Mouse (Mus musculus) forebrain, embryonic 13.5 days (tissue): ENCODE measurements around the gene Lrp1. TPM values are rescaled to one million over a fixed set of nuclear protein-coding genes. Genes with fewer than 3 reads are reported as not detected.

Source experiments
- ATAC-seq: fragments of 200-750 bp; cut with Nextera tagmentation; 2 replicates; pipeline ENCODE4 v1.8.0; 2017
- H3K27ac ChIP-seq: fragments of 300-500 bp; sonication (generic); 2 replicates; pipeline ENCODE4 v1.5.1; 2015; ENCODE audit warnings: inconsistent platforms, mild to moderate bottlenecking, moderate library complexity
- H3K27me3 ChIP-seq: fragments of 300-500 bp; sonication (generic); 2 replicates; pipeline ENCODE4 v1.6.1; 2015; ENCODE audit warnings: mild to moderate bottlenecking, inconsistent platforms
- H3K36me3 ChIP-seq: fragments of 300-500 bp; sonication (generic); 2 replicates; pipeline ENCODE4 v1.6.1; 2015; ENCODE audit warnings: mild to moderate bottlenecking, inconsistent platforms; ENCODE audit not compliant: poor library complexity, severe bottlenecking
- H3K4me1 ChIP-seq: fragments of 300-500 bp; sonication (generic); 2 replicates; pipeline ENCODE4 v1.6.1; 2015; ENCODE audit warnings: inconsistent platforms
- H3K4me2 ChIP-seq: fragments of 300-500 bp; sonication (generic); 2 replicates; pipeline ENCODE4 v1.6.1; 2015; ENCODE audit warnings: inconsistent platforms, mild to moderate bottlenecking, moderate library complexity
- H3K4me3 ChIP-seq: fragments of 300-500 bp; sonication (generic); 2 replicates; pipeline ENCODE4 v1.5.1; 2015; ENCODE audit warnings: mild to moderate bottlenecking, inconsistent platforms
- H3K9ac ChIP-seq: fragments of 300-500 bp; sonication (generic); 2 replicates; pipeline ENCODE4 v1.6.1; 2015; ENCODE audit warnings: mild to moderate bottlenecking, inconsistent platforms
- H3K9me3 ChIP-seq: fragments of 300-500 bp; sonication (generic); replicated peaks from 2 replicates; pipeline ENCODE4 v1.6.1; 2016; ENCODE audit warnings: inconsistent platforms
- WGBS: fragments of 180-500 bp; shearing (Covaris S2); methylation state at CpG from one replicate; pipeline ENCODE4 v1.1.7; 2015; 5-methylcytosine and 5-hydroxymethylcytosine counted together
- polyA plus RNA-seq: library from polyadenylated mRNA; unstranded; fragments of >200 nt; fragmentation: Nextera tagmentation; extraction: Ambion mirVana; gene quantifications from 2 replicates; pipeline ENCODE4 v1.2.1, GENCODE M21; 2015

Gene Lrp1
- 65.1 and 74.7 TPM in 2 replicates for polyA plus RNA-seq

DNA sequence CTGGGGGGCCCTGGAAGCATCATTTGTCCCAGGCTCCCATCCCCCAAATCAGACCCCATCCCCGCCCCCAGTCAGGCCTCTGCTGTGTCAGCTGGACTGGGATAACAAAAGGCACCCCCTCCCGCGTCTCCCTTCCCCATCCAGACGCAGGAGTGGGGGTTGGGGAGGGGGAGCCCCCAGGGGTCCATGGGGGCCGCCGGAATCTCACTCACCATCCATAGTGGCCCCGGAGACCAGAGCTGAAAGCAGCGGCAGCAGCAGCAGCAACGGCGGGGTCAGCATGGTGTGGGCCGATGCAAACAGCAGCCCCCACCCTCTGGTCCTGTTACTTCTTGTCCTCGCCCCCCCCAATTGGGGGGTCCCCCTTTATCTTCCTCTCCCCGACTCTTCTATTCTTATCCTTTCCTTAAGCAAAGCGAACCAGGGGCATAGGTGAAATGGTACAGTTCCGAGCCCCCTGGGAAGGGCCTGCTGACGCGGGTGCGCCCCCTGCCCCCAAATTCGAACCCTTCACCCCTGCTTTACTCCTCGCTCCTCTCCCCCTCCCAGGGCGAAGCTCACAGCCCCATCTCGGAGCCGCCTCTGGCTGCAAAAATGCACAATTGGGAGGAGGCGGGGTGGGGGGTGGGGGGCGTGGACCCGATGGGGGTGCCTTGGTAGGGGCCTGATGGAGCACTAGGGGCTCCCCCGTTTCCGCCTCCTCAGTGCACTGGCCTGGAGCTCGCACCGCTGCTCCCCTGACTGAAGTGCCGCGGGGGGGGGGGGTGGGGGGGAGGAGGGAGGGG is at the start of gene Lrp1:
Gene Lrp1, minus strand, starts transcription at position 743 of the 785 bp plus-strand sequence.
- H3K9ac ChIP-seq = peak within 1 kb of the TSS; percentile 95
- H3K9me3 ChIP-seq = no peaks in the 10 kb centered on the region
- H3K27ac ChIP-seq = peak within 1 kb of the TSS; percentile 92
- H3K4me2 ChIP-seq = peak within 1 kb of the TSS; percentile 88
- H3K27me3 ChIP-seq = no peaks in the 10 kb centered on the region
- ATAC-seq = peak; percentile 81
- H3K36me3 ChIP-seq = peaks cover 4% of the 10 kb centered on the region; the same call in 1 of the 2 replicates
- peak within 1 kb of the TSS; percentile 88 for H3K4me3 ChIP-seq
- peaks cover 53% of the 10 kb centered on the region for H3K4me1 ChIP-seq
- under 1% methylated on average over 26 of the region's 32 CpGs for WGBS

DNA sequence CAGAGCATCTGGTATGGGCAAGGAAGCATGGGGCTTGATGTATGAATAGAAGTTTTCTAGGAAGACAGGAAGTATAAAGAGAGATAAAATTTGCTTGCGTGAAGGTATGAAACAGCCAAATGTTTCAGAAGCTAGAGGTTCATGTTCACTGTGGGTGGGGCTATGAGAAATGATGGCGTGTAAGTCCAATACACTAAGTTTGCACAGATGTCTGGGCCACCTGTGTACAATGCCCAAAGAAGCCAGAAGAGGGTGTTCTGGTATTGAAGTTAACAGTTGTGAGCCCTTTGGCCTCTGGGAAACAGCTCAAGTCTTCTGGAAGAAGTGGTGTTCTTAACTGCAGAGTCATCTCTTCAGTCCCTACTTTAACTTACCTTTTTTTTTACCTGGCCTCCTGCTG is 49.2 kb upstream of the Lrp1 start:
- Histone ChIP-seq H3K27me3 (peaks cover 30% of the 10 kb centered on the region), H3K36me3 (no peaks in the 10 kb centered on the region), H3K4me2 (no peak overlapping the region), H3K4me1 (peaks cover 39% of the 10 kb centered on the region), H3K9me3 (no peaks in the 10 kb centered on the region; the same call in 1 of the 2 replicates), H3K27ac (no peak overlapping the region), H3K4me3 (no peak overlapping the region), H3K9ac (no peak overlapping the region)
- no peak for ATAC-seq
- WGBS = 91% methylated on average over 2 of the region's 2 CpGs

DNA sequence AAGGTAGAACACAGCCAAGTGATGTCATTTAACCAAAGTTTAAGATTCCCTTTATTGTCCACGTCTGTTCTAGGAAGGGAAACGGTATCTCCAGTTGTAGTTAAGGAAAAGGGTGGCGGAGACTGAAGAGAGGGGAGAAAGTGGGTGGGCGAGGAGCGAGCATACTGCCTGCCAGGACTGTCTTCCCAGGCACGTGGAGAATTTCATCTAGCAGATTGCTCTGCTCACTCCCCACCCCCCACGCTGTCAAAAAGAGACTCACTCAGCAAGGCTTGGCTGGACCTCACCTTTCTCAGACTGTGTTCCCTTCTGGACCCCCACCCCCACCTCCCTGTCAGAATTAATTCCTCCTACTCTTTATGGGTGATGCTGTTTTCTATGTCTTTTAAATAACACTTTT is 48.2 kb upstream of the Lrp1 start:
- Histone ChIP-seq H3K36me3 (no peaks in the 10 kb centered on the region), H3K9me3 (no peaks in the 10 kb centered on the region), H3K4me3 (no peak overlapping the region), H3K4me2 (peak overlapping the region; percentile 95), H3K27me3 (peaks cover 40% of the 10 kb centered on the region), H3K9ac (no peak overlapping the region), H3K27ac (no peak overlapping the region), H3K4me1 (peaks cover 48% of the 10 kb centered on the region)
- no peak for ATAC-seq
- WGBS = 36% methylated on average over 7 of the region's 7 CpGs

DNA sequence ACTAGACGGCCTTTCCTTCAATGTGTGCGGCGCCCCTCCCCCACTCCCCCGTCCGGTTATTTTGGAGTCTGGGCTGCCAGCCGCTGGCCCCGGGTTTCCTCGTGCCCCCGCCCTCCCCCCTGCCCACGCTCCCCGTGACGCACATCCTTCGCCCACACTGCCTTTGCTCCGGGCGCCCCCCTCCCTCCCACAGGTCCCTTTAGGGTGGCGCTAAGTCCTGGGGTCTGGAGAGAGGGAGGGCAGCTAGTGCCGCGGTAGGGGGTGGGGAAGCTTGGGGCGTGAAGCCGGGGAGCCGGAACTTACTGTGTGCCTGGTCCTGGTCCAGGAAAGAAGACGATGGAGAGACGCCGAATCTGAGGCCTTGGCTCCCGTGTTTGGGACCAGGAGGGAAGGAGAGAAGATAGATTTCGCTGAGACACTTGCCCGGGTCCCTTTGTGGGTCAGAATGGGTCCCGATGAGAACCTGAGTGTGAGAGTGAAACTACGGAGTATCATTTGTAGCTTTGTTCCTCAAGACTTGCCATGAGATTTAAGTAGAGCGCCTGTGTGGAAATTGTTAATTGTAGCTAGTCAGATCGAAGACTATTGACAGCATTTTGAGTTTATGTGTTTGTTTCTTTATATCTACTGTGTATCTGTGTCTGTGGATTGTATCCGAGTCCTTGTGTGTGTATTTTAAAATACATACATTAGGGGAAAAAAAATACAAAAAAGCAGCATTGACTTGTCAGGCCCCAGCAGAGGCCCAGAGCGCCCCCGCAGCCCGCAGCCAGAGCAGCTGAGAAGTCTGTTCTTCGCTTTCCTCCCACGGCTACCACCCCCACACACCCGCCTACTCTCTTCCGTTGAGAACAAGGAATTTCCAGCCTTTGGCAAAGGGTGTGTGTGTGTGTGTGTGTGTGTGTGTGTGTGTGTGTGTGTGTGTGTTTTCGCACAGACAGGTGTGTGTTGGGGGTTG is 47.4 kb upstream of the Lrp1 start, which contains the start of gene Nab2:
Gene Nab2, minus strand, starts transcription at position 476 of the 958 bp plus-strand sequence.
- H3K9ac ChIP-seq = peak within 1 kb of the TSS; percentile 59
- H3K9me3 ChIP-seq = no peaks in the 10 kb centered on the region
- peak within 1 kb of the TSS; percentile 57 for H3K27ac ChIP-seq
- 3% methylated on average over 38 of the region's 40 CpGs for WGBS
- peak; percentile 31 for ATAC-seq
- peak within 1 kb of the TSS; percentile 95 for H3K4me2 ChIP-seq
- peak within 1 kb of the TSS; percentile 59 for H3K4me3 ChIP-seq
- peaks cover 48% of the 10 kb centered on the region for H3K4me1 ChIP-seq
- H3K36me3 ChIP-seq = no peaks in the 10 kb centered on the region
- peaks cover 48% of the 10 kb centered on the region for H3K27me3 ChIP-seq

DNA sequence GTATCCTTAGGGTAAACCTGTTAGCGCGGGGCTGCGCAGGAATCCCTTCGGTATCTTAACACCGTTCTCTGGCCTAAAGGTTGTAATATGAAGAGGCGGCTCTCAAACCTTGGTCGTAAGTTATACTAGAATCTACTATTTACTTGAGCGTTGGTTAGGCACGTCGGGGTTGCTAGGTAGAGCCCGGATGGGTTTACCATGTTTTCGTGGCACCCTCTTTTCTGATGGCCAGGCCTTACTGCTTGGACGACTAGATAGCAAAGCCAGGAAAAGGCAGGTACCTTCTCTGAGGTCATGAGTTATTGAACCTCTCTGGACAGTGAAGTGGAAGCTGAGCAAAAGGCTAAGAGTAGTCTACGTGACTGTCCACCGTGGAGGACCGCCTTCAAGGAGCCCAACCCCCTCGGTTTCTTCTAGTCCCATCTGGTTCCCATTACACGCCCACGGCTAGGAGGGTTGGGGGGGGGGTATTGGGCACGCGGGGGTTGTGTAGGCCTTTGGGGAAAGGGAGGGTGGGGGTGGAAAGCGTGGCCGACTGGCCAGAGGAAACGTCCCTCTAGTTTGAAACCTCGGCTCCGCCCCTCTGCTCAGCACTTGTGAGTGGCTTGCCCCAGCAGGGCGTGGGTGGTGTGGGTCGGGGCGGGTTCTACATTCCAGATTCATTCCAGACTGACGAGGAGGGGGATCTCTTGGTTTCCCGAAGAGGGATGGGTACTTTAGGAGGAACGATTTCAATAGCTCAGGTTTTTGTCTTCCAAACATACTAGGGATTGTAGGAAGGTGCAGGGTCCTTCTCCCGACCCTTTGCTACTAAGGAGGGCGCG is 46.5 kb upstream of the Lrp1 start:
- ATAC-seq = peak; percentile 15; the same call in 1 of the 2 replicates
- peak overlapping the region; percentile 95 for H3K4me2 ChIP-seq
- no peaks in the 10 kb centered on the region for H3K9me3 ChIP-seq
- H3K4me3 ChIP-seq = peak overlapping the region; percentile 59
- H3K36me3 ChIP-seq = no peaks in the 10 kb centered on the region
- WGBS = 4% methylated on average over 35 of the region's 35 CpGs
- H3K27ac ChIP-seq = peak overlapping the region; percentile 57; the same call in 1 of the 2 replicates
- H3K27me3 ChIP-seq = peaks cover 57% of the 10 kb centered on the region
- peaks cover 52% of the 10 kb centered on the region for H3K4me1 ChIP-seq
- peak overlapping the region; percentile 75 for H3K9ac ChIP-seq

DNA sequence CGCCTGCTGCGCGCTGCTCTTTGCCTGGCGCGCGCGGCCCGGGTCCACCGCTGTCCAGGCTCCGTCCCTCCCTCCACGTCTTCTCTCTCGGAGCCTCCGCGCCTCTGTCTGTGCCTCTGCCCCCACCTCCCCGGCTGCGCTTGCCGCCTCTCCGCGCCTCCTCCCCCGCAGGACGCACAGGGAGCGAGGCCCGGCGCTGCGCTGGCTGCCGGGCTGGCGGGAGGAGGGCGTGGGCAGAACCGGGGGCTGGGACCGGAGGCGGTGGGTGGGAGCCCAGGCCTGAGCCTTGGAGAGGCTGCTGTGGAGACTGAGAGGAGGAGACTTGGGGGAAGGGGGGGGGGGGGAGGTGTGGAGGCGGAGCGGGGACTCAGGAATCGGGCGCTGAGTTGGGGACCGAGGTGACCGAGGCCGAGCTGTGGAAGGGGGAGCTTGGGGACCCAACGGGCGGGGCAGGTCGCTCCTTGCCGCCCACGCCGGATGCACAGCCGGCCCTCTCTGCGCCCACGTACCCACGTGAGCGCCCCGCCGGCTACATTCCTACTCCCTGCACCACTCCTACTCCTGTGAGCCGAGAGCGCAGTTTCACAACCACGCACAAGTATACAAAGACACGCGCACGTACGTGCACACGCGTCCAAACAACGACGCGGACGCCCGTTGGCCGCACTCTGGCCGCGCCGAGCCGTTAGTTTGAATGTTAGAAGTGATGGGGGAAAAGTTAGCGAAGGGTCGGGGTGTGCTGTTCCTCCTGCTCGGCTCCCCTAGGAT is 45.7 kb upstream of the Lrp1 start, which contains the start of gene Nemp1:
Gene Nemp1, plus strand, starts transcription at position 401 of the 768 bp plus-strand sequence.
- H3K4me1 ChIP-seq = peaks cover 59% of the 10 kb centered on the region
- no peaks in the 10 kb centered on the region for H3K36me3 ChIP-seq
- H3K27ac ChIP-seq = peak within 1 kb of the TSS; percentile 19; the same call in 1 of the 2 replicates
- no peaks in the 10 kb centered on the region for H3K9me3 ChIP-seq
- H3K9ac ChIP-seq = peak within 1 kb of the TSS; percentile 75
- peak within 1 kb of the TSS; percentile 95 for H3K4me2 ChIP-seq
- ATAC-seq = peak; percentile 56
- WGBS = under 1% methylated on average over 56 of the region's 73 CpGs
- H3K4me3 ChIP-seq = peak within 1 kb of the TSS; percentile 59
- H3K27me3 ChIP-seq = peaks cover 65% of the 10 kb centered on the region

DNA sequence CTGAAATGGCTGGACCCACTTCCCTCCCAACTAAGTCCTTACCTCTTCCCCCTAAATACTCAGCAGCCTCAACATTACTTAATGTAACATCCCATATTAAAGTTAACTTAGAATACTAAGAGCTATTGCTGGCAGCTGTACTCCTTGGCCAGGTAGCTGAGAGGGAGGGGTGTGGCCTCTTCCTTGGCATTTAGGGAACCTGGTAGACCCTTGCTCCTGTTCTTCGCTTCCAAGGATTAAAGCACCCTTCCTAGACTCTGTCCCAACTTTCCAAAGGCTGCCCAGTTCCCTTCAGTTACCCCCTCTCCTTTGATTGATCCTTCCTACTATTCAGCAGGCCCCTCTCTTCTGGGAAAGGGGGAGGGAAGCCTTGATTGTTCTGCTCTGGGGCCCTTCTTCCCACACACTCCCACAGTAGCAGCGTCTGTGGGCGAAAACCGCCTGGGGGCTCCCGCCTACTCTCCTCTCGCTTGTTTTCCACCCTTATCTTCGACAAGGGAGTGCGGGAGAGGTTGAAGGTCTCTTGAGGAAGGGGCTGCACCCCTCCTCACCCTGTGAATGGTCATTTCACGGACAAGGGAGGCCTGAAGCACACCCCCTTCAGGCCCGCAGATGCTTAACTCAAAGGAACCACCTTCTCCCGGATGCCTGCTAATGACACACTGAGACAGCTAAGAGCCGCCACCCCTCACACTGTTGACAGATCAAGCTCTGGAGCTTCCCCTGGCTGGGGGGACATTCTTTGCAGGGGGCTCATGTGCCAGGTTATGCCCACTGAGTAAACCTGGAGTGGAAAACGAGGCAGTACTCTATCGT is 44.6 kb upstream of the Lrp1 start:
- no peak for ATAC-seq
- Histone ChIP-seq H3K9me3 (no peaks in the 10 kb centered on the region), H3K27me3 (peaks cover 76% of the 10 kb centered on the region), H3K4me2 (peak overlapping the region; percentile 95), H3K27ac (no peak overlapping the region), H3K9ac (peak overlapping the region; percentile 75), H3K4me3 (peak overlapping the region; percentile 59), H3K4me1 (peaks cover 63% of the 10 kb centered on the region), H3K36me3 (no peaks in the 10 kb centered on the region)
- 2% methylated on average over 14 of the region's 14 CpGs for WGBS

DNA sequence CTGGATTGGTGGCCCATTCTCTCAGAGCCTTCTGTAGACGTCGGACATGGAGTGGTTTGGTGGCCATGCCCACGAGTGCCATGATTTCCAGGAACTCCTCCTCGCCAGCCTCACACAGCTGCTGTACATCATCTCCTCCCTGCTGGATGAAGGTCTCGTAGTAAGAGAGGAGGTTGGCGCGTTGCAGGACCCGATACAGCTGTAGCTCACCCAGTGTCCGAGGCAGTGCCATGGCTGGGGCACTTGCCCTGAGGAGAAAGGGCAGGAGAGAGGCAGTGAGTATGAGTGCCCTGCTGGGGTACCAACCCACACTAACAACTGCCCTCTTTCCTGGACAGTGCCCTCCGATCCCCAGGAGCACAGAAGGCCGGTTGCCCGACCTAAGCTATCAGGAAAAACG is 43.9 kb upstream of the Lrp1 start:
- Histone ChIP-seq H3K9ac (no peak overlapping the region), H3K4me2 (peak overlapping the region; percentile 95), H3K4me1 (peaks cover 63% of the 10 kb centered on the region), H3K27ac (no peak overlapping the region), H3K9me3 (no peaks in the 10 kb centered on the region), H3K27me3 (peaks cover 82% of the 10 kb centered on the region), H3K4me3 (no peak overlapping the region), H3K36me3 (no peaks in the 10 kb centered on the region)
- 15% methylated on average over 13 of the region's 13 CpGs for WGBS
- no peak for ATAC-seq

DNA sequence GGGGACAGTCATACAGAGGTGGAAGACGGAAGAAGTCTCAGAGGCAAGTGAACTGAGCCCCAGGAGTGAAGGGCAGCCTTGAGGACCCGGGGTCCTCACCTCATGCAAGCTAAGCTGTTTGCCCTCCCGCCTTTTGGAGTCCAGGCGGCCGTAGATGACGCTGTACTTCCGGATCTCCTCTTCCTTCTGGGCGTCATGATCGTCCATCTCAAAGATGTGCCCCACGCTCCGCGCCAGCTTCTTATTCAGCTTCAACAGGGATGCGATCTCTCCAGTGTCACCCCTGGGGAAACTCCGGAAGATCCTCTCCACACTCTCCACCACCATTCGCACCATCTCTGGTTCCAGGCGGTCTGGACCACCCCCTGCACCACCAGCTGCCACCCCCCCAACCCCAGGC is 43.2 kb upstream of the Lrp1 start:
- Histone ChIP-seq H3K4me3 (no peak overlapping the region), H3K4me1 (peaks cover 62% of the 10 kb centered on the region), H3K36me3 (no peaks in the 10 kb centered on the region), H3K4me2 (no peak overlapping the region), H3K9me3 (no peaks in the 10 kb centered on the region), H3K27ac (no peak overlapping the region), H3K9ac (no peak overlapping the region), H3K27me3 (peaks cover 87% of the 10 kb centered on the region)
- WGBS = 16% methylated on average over 16 of the region's 16 CpGs
- no peak for ATAC-seq

DNA sequence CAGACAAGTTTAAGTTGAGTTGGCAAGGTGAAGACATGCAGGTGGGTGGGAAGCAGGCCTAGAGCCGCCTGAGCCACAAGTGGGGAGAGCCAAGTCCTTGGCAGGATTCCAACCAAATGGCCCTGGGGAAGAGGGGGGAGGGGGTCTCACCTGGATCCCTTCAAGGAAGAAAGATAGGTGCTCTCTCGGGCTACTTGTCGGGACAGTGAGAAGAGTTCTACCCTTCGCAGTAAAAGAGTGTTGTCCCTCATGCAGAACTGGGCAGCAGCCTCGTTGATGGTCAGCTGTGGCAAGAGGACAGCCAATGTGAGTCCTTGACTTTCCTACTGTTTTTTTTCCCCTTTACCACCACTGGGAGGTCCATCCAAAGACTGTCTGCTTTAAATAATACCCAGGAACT is 42.6 kb upstream of the Lrp1 start:
- no peak for ATAC-seq
- Histone ChIP-seq H3K27ac (no peak overlapping the region), H3K9ac (no peak overlapping the region), H3K27me3 (peaks cover 87% of the 10 kb centered on the region), H3K36me3 (no peaks in the 10 kb centered on the region), H3K4me1 (peaks cover 56% of the 10 kb centered on the region), H3K4me2 (no peak overlapping the region), H3K9me3 (no peaks in the 10 kb centered on the region), H3K4me3 (no peak overlapping the region)
- WGBS = 24% methylated on average over 5 of the region's 5 CpGs
